Mouse (Mus musculus): ENCODE results near the gene Mcts1. TPM values are rescaled to one million over a fixed set of nuclear protein-coding genes. Genes with fewer than 3 reads are reported as not detected.

Gene Mcts1
- polyA plus RNA-seq, 1 experiment from 2014 or later = 82.4 TPM

DNA sequence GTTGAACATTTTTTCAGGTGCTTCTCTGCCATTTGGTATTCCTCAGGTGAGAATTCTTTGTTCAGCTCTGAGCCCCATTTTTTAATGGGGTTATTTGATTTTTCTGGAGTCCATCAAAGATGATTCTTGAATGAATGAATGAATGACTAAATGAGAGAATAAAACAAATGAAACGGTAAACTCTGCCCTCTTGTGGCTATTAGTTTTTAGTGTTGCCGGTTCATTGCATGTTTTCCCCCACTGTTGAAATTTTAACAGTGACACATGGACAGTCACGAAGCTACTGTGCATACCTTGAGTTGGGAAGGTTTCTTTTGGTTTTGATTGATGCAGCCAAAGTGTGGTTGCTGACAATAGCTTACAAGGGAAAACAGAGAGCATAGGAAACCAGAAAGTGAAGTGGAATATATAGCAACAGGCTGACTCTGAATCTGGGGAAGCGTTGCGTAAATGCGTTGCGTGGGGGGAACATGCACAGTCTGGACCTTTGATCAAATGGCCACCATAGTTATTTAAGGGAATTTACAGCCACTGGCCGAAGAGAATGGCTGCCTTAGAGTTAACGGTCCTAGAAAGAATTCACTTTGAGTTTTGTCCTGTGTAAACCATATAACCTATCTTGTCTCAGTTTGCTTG, 50.1 kb downstream of the Mcts1 start:
- Histone ChIP-seq H3K27me3 (ENCODE audit: control insufficient read depth, insufficient read depth, low read length) (no peaks in the 10 kb centered on the region), H3K36me3 (ENCODE audit: control insufficient read depth, insufficient read depth, low read length) (no peaks in the 10 kb centered on the region), H3K9ac (ENCODE audit: low read length) (no peak overlapping the region), H3K27ac (replicated peaks) (no peak overlapping the region), H3K4me3 (ENCODE audit: low read depth, low read length) (no peak overlapping the region), H3K4me1 (replicated peaks; ENCODE audit: control insufficient read depth, insufficient read depth) (no peaks in the 10 kb centered on the region), H3K4me2 (replicated peaks; ENCODE audit: low read depth) (no peak overlapping the region), H3K9me3 (ENCODE audit: control insufficient read depth, low read length) (no peaks in the 10 kb centered on the region)
- no peak for DNase-seq (ENCODE audit: low spot score)
- no peak for ATAC-seq (ENCODE audit: low FRiP score, low TSS enrichment)
- WGBS = 68% methylated on average over 9 of the region's 9 CpGs
- TF ChIP-seq EP300 (optimal IDR thresholded peaks at IDR 0.05) = no peak
- peak; percentile 53 for TF ChIP-seq CTCF (IDR thresholded peaks at IDR 0.05; ENCODE audit: low read depth)

DNA sequence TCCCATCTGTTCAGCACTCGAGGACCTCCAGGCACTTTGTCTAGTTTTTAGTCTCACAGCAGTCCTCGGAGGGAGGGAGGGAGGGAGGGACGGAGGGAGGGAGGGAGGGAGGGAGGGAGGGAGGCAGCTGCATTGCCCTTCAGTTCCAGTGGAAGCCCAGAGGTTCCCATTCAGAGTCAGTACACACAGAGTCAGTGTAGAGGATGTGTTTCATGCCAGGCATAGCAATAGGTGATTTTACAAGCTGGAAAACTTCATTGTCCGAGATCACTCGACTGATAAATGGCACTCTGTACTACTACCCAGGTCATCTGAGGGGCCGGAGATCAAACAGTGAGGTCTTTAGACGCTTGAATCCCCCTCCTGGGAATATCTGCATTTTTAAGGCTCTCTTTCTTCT, 50.8 kb downstream of the Mcts1 start:
- TF ChIP-seq EP300 (optimal IDR thresholded peaks at IDR 0.05) (no peak), CTCF (IDR thresholded peaks at IDR 0.05; ENCODE audit: low read depth) (no peak)
- no peak overlapping the region for H3K4me2 ChIP-seq (replicated peaks; ENCODE audit: low read depth)
- 55% methylated on average over 5 of the region's 7 CpGs for WGBS
- H3K4me1 ChIP-seq (replicated peaks; ENCODE audit: control insufficient read depth, insufficient read depth) = no peaks in the 10 kb centered on the region
- no peak overlapping the region for H3K4me3 ChIP-seq (ENCODE audit: low read depth, low read length)
- no peak overlapping the region for H3K9ac ChIP-seq (ENCODE audit: low read length)
- H3K36me3 ChIP-seq (ENCODE audit: control insufficient read depth, insufficient read depth, low read length) = no peaks in the 10 kb centered on the region
- H3K9me3 ChIP-seq (ENCODE audit: control insufficient read depth, low read length) = no peaks in the 10 kb centered on the region
- DNase-seq (ENCODE audit: low spot score) = no peak
- H3K27me3 ChIP-seq (ENCODE audit: control insufficient read depth, insufficient read depth, low read length) = no peaks in the 10 kb centered on the region
- H3K27ac ChIP-seq (replicated peaks) = no peak overlapping the region
- ATAC-seq (ENCODE audit: low FRiP score, low TSS enrichment) = no peak

DNA sequence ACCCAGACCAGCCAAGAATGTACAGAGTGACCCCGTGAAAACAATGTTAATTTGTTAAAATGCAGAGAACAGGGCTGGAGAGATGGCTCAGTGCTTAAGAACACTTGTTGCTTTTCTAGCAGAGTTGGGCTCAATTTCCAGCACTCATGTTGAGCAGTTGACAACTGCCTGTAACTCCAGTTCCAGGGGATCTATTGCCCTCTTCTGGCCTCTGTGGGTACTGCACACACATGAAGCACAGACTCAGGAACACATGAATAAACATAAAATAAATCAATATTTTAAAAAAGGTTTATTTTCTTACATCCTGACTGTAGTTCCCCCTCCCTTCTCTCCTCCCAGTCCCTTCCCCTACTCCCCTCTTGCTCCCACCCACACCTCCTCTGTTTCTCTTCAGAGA, 52.8 kb downstream of the Mcts1 start:
- Histone ChIP-seq H3K4me2 (replicated peaks; ENCODE audit: low read depth) (no peak overlapping the region), H3K27me3 (ENCODE audit: control insufficient read depth, insufficient read depth, low read length) (no peaks in the 10 kb centered on the region), H3K4me1 (replicated peaks; ENCODE audit: control insufficient read depth, insufficient read depth) (no peaks in the 10 kb centered on the region), H3K9me3 (ENCODE audit: control insufficient read depth, low read length) (no peaks in the 10 kb centered on the region), H3K27ac (replicated peaks) (no peak overlapping the region), H3K36me3 (ENCODE audit: control insufficient read depth, insufficient read depth, low read length) (no peaks in the 10 kb centered on the region), H3K9ac (ENCODE audit: low read length) (no peak overlapping the region), H3K4me3 (ENCODE audit: low read depth, low read length) (no peak overlapping the region)
- no peak for DNase-seq (ENCODE audit: low spot score)
- no peak for ATAC-seq (ENCODE audit: low FRiP score, low TSS enrichment)
- TF ChIP-seq CTCF (IDR thresholded peaks at IDR 0.05; ENCODE audit: low read depth) = peak; percentile 25
- no peak for TF ChIP-seq EP300 (optimal IDR thresholded peaks at IDR 0.05)
- 85% methylated on average over 1 of the region's 1 CpGs for WGBS

DNA sequence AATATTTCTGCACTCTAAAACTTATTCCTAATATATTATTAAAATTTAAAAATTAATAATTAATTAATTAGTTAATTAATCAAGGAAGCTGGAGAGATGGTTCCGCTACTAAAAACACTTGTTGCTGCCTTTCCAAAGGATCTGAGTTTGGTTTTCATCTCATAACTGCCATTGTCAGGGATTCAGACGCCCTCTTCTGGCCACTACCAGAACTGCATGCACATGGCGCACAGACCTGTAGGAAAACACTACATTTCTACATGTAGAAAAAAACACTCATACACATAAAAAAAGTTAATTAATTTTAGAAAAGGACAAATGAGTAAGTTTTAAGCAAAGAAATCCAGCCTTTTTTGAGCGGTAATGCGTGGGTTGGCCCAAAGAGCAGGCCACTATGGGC, 54.3 kb downstream of the Mcts1 start:
- no peaks in the 10 kb centered on the region for H3K4me1 ChIP-seq (replicated peaks; ENCODE audit: control insufficient read depth, insufficient read depth)
- WGBS = 86% methylated on average over 5 of the region's 5 CpGs
- H3K9ac ChIP-seq (ENCODE audit: low read length) = no peak overlapping the region
- DNase-seq (ENCODE audit: low spot score) (no peak), ATAC-seq (ENCODE audit: low FRiP score, low TSS enrichment) (no peak)
- H3K4me3 ChIP-seq (ENCODE audit: low read depth, low read length) = no peak overlapping the region
- no peak overlapping the region for H3K27ac ChIP-seq (replicated peaks)
- no peaks in the 10 kb centered on the region for H3K27me3 ChIP-seq (ENCODE audit: control insufficient read depth, insufficient read depth, low read length)
- TF ChIP-seq CTCF (IDR thresholded peaks at IDR 0.05; ENCODE audit: low read depth) (peak; percentile 50), EP300 (optimal IDR thresholded peaks at IDR 0.05) (no peak)
- no peaks in the 10 kb centered on the region for H3K36me3 ChIP-seq (ENCODE audit: control insufficient read depth, insufficient read depth, low read length)
- H3K4me2 ChIP-seq (replicated peaks; ENCODE audit: low read depth) = no peak overlapping the region
- H3K9me3 ChIP-seq (ENCODE audit: control insufficient read depth, low read length) = no peaks in the 10 kb centered on the region

DNA sequence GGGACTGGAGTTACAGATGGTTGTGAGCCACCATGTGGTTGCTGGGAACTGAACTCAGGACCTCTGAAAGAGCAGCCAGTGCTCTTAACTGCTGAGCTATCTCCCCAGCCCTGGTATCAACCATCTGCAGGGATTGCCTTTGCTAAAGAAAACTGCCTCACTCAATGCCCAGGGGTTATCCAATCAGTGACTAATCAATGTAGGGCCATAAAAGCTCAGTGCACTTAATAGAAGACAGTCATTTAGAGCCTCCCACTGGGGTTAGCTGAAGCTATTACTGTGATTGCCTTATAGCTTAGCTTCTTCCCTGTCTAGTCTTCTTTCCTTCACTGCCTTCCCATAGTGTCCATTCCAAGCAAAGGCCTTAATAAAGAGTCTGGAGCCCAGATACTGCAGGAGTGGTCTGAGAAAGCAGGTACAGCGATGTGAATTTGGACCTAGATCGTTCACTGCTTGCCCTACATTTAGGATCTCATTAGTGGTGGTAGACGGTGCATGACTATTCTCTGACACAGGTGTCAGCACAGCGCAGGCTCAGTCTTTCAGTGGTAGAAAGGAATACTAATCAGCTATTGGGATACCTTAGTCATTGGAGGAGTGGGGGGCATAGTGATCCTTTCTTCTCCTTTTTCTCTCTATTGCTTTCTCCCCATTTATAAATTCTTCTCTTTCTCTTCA, 56.0 kb downstream of the Mcts1 start:
- WGBS = 64% methylated on average over 4 of the region's 4 CpGs
- no peak for ATAC-seq (ENCODE audit: low FRiP score, low TSS enrichment)

More for the DNA sequence above, 56.0 kb downstream of the Mcts1 start:
- DNase-seq (ENCODE audit: low spot score) = no peak
- TF ChIP-seq CTCF (IDR thresholded peaks at IDR 0.05; ENCODE audit: low read depth) (no peak), EP300 (optimal IDR thresholded peaks at IDR 0.05) (no peak)
- no peaks in the 10 kb centered on the region for H3K9me3 ChIP-seq (ENCODE audit: control insufficient read depth, low read length)
- no peaks in the 10 kb centered on the region for H3K4me1 ChIP-seq (replicated peaks; ENCODE audit: control insufficient read depth, insufficient read depth)
- no peak overlapping the region for H3K4me3 ChIP-seq (ENCODE audit: low read depth, low read length)
- no peak overlapping the region for H3K27ac ChIP-seq (replicated peaks)
- H3K27me3 ChIP-seq (ENCODE audit: control insufficient read depth, insufficient read depth, low read length) = no peaks in the 10 kb centered on the region
- no peak overlapping the region for H3K4me2 ChIP-seq (replicated peaks; ENCODE audit: low read depth)
- no peak overlapping the region for H3K9ac ChIP-seq (ENCODE audit: low read length)
- no peaks in the 10 kb centered on the region for H3K36me3 ChIP-seq (ENCODE audit: control insufficient read depth, insufficient read depth, low read length)

Other genes with a start within 250 kb of the Mcts1 start
- 131 and 147 TPM in 2 replicates for gene Lamp2, start 144.1 kb upstream of the Mcts1 start, polyA plus RNA-seq (2015; fragmentation: Nextera tagmentation; extraction: Ambion mirVana)
- 11.3 and 11.6 TPM in 2 replicates for gene Cul4b, start 24.4 kb upstream of the Mcts1 start, polyA plus RNA-seq (2015; fragmentation: Nextera tagmentation; extraction: Ambion mirVana)
- gene C1galt1c1, start 34.5 kb downstream of the Mcts1 start, polyA plus RNA-seq (2015; fragmentation: Nextera tagmentation; extraction: Ambion mirVana) = 53.1 and 53.2 TPM in 2 replicates
- gene 6030498E09Rik, start 172.1 kb downstream of the Mcts1 start, polyA plus RNA-seq (2015; fragmentation: Nextera tagmentation; extraction: Ambion mirVana) = not detected in 2 replicates

All from stomach, postnatal 0 days (tissue).